Mouse (Mus musculus): ENCODE data around the gene Fstl3. TPM values are rescaled to one million over a fixed set of nuclear protein-coding genes. Genes with fewer than 3 reads are reported as not detected.

The Fstl3 gene
- total and polyA plus RNA-seq, 2 experiments from 2014 or later, result 2.1 to 2.8 TPM

DNA sequence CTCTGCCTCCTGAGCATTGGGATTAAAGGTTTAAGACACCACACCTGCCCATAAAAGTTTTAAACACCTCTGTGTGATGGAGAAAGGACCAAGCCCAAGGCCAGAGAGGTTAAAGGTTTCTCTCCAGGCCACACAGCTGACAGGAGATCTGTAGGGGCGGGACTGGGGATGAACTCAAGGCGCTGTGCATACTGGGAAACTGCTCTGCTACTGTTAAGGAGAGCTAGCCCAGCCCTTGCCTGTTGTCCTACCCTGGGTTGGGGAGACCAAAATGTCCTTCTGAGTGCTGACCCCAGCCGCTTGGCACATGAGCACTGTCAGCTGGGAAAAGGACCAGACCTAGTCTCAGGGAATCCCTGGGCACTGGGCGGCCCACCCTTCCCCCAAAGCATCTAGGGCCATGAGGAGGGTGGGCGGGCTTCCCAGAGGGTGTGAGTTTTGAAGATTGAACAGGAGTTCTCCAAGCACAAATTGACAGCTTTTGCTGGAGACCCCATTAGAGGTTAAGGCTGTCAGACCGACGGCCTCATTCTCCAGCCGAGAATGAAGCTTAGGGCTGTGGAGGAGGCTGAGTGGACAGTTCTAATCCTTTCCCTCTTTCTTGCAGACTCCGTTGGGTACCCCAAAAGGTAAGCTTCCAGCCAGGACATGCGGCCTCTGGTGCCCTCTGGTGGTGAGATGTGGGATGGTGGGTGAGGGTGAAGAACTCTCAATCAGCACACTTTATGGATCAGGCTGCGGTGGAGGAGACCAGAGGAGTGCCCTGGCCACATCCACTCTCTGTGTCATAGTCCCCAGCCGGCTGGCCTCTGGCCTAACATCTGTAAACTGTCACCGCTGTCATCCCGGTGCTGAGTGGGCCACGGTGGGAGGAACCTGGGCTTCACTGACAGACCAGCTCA lies 34.9 kb downstream of the Fstl3 start:
- DNase-seq, result peak; percentile 91
- Histone ChIP-seq H3K4me1 (ENCODE audit: insufficient read depth) (no peaks in the 10 kb centered on the region), H3K4me3 (ENCODE audit: low read depth, low read length) (no peak overlapping the region), H3K9ac (no peak overlapping the region), H3K36me3 (ENCODE audit: insufficient read depth) (peaks cover 72% of the 10 kb centered on the region), H3K27me3 (ENCODE audit: insufficient read depth, low read length) (no peaks in the 10 kb centered on the region), H3K9me3 (ENCODE audit: low read length) (no peaks in the 10 kb centered on the region), H3K27ac (ENCODE audit: low read depth, low read length) (no peak overlapping the region), H3K4me2 (ENCODE audit: low read depth) (no peak overlapping the region)
- peak; percentile 74 for ATAC-seq
- WGBS, result 30% methylated on average over 15 of the region's 15 CpGs
- TF ChIP-seq CTCF (IDR thresholded peaks at IDR 0.05; ENCODE audit: low read depth), result peak; percentile 98

DNA sequence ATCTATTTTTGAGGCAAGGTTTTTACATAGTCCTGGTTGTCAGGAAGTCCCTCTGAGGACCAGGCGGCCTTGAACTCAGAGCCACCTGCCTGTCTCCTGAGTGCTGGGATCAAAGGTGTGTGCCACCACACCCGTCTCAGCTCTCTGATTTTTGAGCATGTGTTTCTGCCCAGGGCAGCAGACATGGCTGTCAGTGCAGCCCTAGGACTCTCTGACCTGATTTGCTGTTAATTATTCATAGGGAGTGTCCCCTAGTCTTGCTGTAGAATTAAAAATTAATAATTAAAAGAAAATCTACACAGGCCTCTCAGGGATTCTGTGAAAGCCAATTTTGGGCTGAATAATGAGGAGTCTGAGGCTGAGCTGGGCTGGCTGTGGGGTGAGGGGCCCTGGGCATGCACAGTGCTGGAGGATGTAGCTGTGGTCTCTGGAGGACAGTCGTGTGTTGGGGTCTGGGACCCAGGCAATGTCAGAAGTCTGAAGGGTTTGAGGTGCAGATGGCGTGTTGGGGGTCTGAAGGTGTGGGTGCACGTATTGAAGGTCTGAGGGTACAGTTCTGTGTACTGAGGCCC lies 37.3 kb downstream of the Fstl3 start:
- Histone ChIP-seq H3K4me2 (ENCODE audit: low read depth) (no peak overlapping the region), H3K36me3 (ENCODE audit: insufficient read depth) (peaks cover 63% of the 10 kb centered on the region), H3K27ac (ENCODE audit: low read depth, low read length) (no peak overlapping the region), H3K27me3 (ENCODE audit: insufficient read depth, low read length) (no peaks in the 10 kb centered on the region), H3K4me1 (ENCODE audit: insufficient read depth) (no peaks in the 10 kb centered on the region), H3K4me3 (ENCODE audit: low read depth, low read length) (no peak overlapping the region), H3K9me3 (ENCODE audit: low read length) (no peaks in the 10 kb centered on the region), H3K9ac (no peak overlapping the region)
- no peak for DNase-seq
- no peak for ATAC-seq
- 90% methylated on average over 5 of the region's 5 CpGs for WGBS
- no peak for TF ChIP-seq CTCF (IDR thresholded peaks at IDR 0.05; ENCODE audit: low read depth)

DNA sequence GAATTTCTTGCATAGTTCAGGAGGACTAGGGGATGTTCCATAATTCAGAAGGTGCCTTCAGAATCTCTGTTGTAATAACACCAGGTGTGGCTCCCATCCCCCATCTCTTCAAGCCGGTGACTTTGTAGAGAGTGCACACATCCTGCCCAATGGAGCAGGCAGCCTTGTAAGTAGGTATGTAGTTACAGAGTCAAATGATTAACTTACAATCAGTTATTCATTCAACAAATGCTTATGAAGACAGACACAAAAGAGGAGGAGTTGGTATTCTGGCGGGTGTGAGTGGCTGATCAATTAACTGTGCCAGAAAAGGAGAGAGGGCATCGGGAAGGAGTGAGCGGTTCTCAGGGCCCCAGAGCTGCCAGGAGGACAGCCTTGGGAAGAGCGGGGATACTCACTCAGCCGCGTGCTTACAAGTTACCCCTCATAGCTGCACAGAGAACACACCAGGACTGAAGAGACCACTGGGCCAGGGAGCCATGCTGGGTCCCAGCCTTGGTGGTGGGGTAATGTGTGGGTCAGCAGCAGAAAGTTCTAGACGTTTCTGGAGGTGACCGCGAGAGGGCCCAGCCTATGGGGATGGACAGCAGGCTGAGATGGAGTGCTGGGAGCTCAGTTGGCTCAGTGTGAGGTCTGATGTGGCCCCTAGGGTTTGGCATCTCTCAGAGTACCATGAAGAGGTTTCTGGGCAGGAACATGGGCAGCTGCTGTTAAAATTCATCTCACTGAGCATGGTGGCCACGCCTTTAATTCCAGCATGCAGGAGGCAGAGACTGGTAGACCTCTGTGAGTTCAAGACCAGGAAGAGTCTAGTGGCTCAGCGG lies 38.8 kb downstream of the Fstl3 start:
- no peaks in the 10 kb centered on the region for H3K27me3 ChIP-seq (ENCODE audit: insufficient read depth, low read length)
- no peak overlapping the region for H3K9ac ChIP-seq
- peaks cover 61% of the 10 kb centered on the region for H3K36me3 ChIP-seq (ENCODE audit: insufficient read depth)
- no peak for TF ChIP-seq CTCF (IDR thresholded peaks at IDR 0.05; ENCODE audit: low read depth)
- no peak overlapping the region for H3K4me2 ChIP-seq (ENCODE audit: low read depth)
- DNase-seq (no peak), ATAC-seq (no peak)
- 83% methylated on average over 12 of the region's 12 CpGs for WGBS
- H3K27ac ChIP-seq (ENCODE audit: low read depth, low read length), result no peak overlapping the region
- H3K4me3 ChIP-seq (ENCODE audit: low read depth, low read length), result no peak overlapping the region
- no peaks in the 10 kb centered on the region for H3K4me1 ChIP-seq (ENCODE audit: insufficient read depth)
- no peaks in the 10 kb centered on the region for H3K9me3 ChIP-seq (ENCODE audit: low read length)

DNA sequence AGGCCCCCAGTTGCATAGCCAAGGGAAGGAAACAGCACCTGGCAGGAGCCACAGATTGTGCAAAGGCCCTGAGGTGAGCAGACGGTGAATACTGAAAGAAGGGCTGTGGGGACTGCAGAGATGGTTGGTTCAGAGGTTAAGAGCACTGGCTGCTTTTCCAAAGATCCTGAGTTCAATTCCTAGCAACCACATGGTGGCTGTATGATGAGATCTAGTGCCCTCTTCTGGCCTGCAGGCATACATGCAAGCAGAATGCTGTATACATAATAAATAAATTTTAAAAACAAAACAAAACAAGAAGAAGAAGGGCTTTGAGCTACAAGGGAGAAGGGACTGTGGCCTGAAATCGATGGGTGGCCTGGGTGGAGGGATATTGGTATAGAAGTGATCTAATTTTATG lies 40.0 kb downstream of the Fstl3 start:
- Histone ChIP-seq H3K27ac (ENCODE audit: low read depth, low read length) (no peak overlapping the region), H3K4me2 (ENCODE audit: low read depth) (no peak overlapping the region), H3K4me3 (ENCODE audit: low read depth, low read length) (no peak overlapping the region), H3K9me3 (ENCODE audit: low read length) (no peaks in the 10 kb centered on the region), H3K9ac (no peak overlapping the region), H3K4me1 (ENCODE audit: insufficient read depth) (no peaks in the 10 kb centered on the region), H3K36me3 (ENCODE audit: insufficient read depth) (peaks cover 58% of the 10 kb centered on the region), H3K27me3 (ENCODE audit: insufficient read depth, low read length) (no peaks in the 10 kb centered on the region)
- DNase-seq, result no peak
- TF ChIP-seq CTCF (IDR thresholded peaks at IDR 0.05; ENCODE audit: low read depth), result peak; percentile 67
- no peak for ATAC-seq
- WGBS, result 79% methylated on average over 2 of the region's 2 CpGs

DNA sequence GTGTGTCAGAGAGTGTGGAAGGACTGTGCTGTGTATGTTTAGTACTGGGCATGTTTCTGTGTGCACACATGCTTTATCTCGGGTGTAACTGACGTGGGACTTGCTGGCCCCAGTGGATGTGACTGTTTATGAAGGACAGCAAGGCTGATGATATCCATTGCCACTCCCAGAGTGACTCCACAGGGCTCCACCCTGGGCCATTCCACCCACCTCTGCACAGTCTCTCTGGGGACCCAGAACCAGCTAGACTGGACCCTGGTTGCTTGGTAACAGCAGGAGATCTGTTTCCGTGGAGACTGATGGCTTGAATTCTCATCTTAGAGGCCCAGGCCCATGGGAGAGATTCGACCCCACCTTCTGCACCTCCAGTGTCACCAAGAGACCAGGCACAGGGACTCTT lies 41.2 kb downstream of the Fstl3 start:
- no peak for TF ChIP-seq CTCF (IDR thresholded peaks at IDR 0.05; ENCODE audit: low read depth)
- Histone ChIP-seq H3K4me2 (ENCODE audit: low read depth) (no peak overlapping the region), H3K4me1 (ENCODE audit: insufficient read depth) (no peaks in the 10 kb centered on the region), H3K9ac (no peak overlapping the region), H3K27ac (ENCODE audit: low read depth, low read length) (no peak overlapping the region), H3K4me3 (ENCODE audit: low read depth, low read length) (no peak overlapping the region), H3K36me3 (ENCODE audit: insufficient read depth) (peaks cover 48% of the 10 kb centered on the region), H3K9me3 (ENCODE audit: low read length) (no peaks in the 10 kb centered on the region), H3K27me3 (ENCODE audit: insufficient read depth, low read length) (no peaks in the 10 kb centered on the region)
- DNase-seq (no peak), ATAC-seq (no peak)
- WGBS, result 71% methylated on average over 4 of the region's 4 CpGs

DNA sequence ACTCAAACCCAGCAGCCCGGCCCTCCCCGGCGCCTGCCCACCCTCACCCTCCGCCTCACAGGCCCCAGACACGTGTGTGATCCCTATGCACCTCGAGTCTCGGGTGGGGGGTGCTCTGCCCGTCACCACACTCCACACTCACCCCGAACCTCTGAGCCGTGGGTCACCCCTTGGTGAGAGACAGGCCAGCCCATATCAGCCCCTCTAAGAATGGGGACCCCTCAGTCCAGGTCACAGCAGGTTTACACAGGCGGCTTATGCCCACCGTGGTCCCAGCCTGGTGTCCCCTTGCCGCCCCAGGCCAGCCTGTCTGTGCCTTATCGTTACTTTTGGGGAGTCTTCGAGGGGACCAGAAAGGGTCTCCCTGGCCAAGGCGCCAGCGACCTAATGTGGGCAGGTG lies 42.5 kb downstream of the Fstl3 start:
- Histone ChIP-seq H3K27me3 (ENCODE audit: insufficient read depth, low read length) (no peaks in the 10 kb centered on the region), H3K4me2 (ENCODE audit: low read depth) (no peak overlapping the region), H3K4me3 (ENCODE audit: low read depth, low read length) (no peak overlapping the region), H3K27ac (ENCODE audit: low read depth, low read length) (no peak overlapping the region), H3K4me1 (ENCODE audit: insufficient read depth) (no peaks in the 10 kb centered on the region), H3K9ac (no peak overlapping the region), H3K36me3 (ENCODE audit: insufficient read depth) (peaks cover 47% of the 10 kb centered on the region), H3K9me3 (ENCODE audit: low read length) (no peaks in the 10 kb centered on the region)
- ATAC-seq (no peak), DNase-seq (no peak)
- WGBS, result 92% methylated on average over 17 of the region's 17 CpGs
- TF ChIP-seq CTCF (IDR thresholded peaks at IDR 0.05; ENCODE audit: low read depth), result no peak

Measured in forebrain, postnatal 0 days (tissue).